Mouse (Mus musculus) myocyte (in vitro differentiated cells): ENCODE measurements around the gene Tet3.

Experiments
- MAX ChIP-seq: IDR thresholded peaks from one replicate; pipeline ENCODE4 v1.6.1; 2011; ENCODE audit warnings: low read depth, mild to moderate bottlenecking, control low read depth
- MYOD1 ChIP-seq, 3 experiments: IDR thresholded peaks; one replicate each; pipeline ENCODE4 v1.6.1; 2011; ENCODE audit warnings: control low read depth in 2 of 3, low read depth in 2 of 3, mild to moderate bottlenecking in 2 of 3, moderate library complexity in 1 of 3; ENCODE audit not compliant: insufficient read length in 2 of 3, control insufficient read depth in 1 of 3
- MYOG ChIP-seq, 3 experiments: IDR thresholded peaks; one replicate each; pipeline ENCODE4 v1.6.1; 2011; ENCODE audit warnings: control low read depth in 2 of 3, low read depth in 2 of 3, mild to moderate bottlenecking in 2 of 3; ENCODE audit not compliant: insufficient read length in 2 of 3, control insufficient read depth in 1 of 3, insufficient read depth in 1 of 3
- POLR2A ChIP-seq: IDR thresholded peaks from one replicate; pipeline ENCODE4 v1.6.1; 2011; ENCODE audit warnings: low read depth, mild to moderate bottlenecking, control low read depth, moderate library complexity; ENCODE audit not compliant: insufficient read length
- POLR2AphosphoS2 ChIP-seq: IDR thresholded peaks from one replicate; pipeline ENCODE4 v1.6.1; 2011; ENCODE audit warnings: low read depth, control low read depth; ENCODE audit not compliant: insufficient read length
- SRF ChIP-seq: IDR thresholded peaks from one replicate; pipeline ENCODE4 v1.6.1; 2011; ENCODE audit warnings: low read depth; ENCODE audit not compliant: control insufficient read depth, insufficient read length
- TCF12 ChIP-seq: IDR thresholded peaks from one replicate; pipeline ENCODE4 v1.6.1; 2011; ENCODE audit warnings: mild to moderate bottlenecking, control low read depth; ENCODE audit not compliant: poor library complexity, insufficient read depth, severe bottlenecking
- TCF3 ChIP-seq: IDR thresholded peaks from one replicate; pipeline ENCODE4 v1.6.1; 2011; ENCODE audit warnings: low read depth, control low read depth; ENCODE audit not compliant: insufficient read length
- USF1 ChIP-seq: IDR thresholded peaks from one replicate; pipeline ENCODE4 v1.6.1; 2011; ENCODE audit warnings: low read depth, mild to moderate bottlenecking, control low read depth, moderate library complexity

DNA sequence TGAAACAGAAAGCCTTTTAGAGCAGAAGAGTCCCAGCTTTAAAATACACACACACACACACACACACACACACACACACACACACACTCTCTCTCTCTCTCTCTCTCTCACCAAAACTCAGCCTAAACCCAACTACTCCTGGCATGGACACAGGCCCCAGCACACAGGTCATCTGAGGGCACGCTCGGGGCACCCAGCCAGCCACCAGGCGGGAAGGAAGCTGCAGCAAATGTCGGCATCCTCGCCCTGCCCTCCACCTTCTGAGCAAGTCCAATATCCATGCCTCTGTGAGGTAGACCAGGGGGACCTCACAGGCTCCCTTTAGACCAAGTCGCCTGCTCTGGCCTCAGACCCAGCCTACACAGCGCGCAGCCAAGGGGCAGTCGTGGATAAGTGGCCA lies 14.4 kb upstream of the Tet3 start:
- TF ChIP-seq TCF12 (no peak), SRF (no peak), MYOG (IDR thresholded peaks at IDR 0.05; ENCODE audit: control insufficient read depth in 1 of 3, insufficient read depth in 1 of 3, insufficient read length in 2 of 3, low read depth in 2 of 3) (no peak), MYOD1 (IDR thresholded peaks at IDR 0.05; ENCODE audit: control insufficient read depth in 1 of 3, insufficient read length in 2 of 3, low read depth in 2 of 3) (no peak), MAX (no peak), POLR2A (no peak), POLR2AphosphoS2 (no peak), USF1 (no peak), TCF3 (no peak)
